Mouse (Mus musculus): ENCODE results near the gene Sox6.

Sox6 gene

GRCm38 (mm10) chr7:115985716-115986115 is 52.9 kb downstream of the Sox6 start:
- no peak for DNase-seq (ENCODE audit: low spot score)

- DNase-seq (ENCODE audit: low spot score), result no peak
These were observed 54.5 kb downstream of the Sox6 start for GRCm38 (mm10) chr7:115984076-115984475.

GRCm38 (mm10) chr7:115979813-115980512 is 58.6 kb downstream of the Sox6 start:
- DNase-seq (ENCODE audit: low spot score), result no peak

- DNase-seq (ENCODE audit: low spot score), result no peak
These were observed 64.1 kb downstream of the Sox6 start for GRCm38 (mm10) chr7:115974518-115974917.

- DNase-seq (ENCODE audit: low spot score), result no peak
These were observed 71.4 kb downstream of the Sox6 start for GRCm38 (mm10) chr7:115967186-115967585.

- DNase-seq (ENCODE audit: low spot score), result no peak
These were observed 72.4 kb downstream of the Sox6 start for GRCm38 (mm10) chr7:115966181-115966580.

- DNase-seq (ENCODE audit: low spot score), result no peak
These were observed 85.5 kb downstream of the Sox6 start for GRCm38 (mm10) chr7:115953046-115953445.

GRCm38 (mm10) chr7:115952235-115952634 is 86.4 kb downstream of the Sox6 start:
- DNase-seq (ENCODE audit: low spot score), result no peak

GRCm38 (mm10) chr7:115951689-115952088 is 86.9 kb downstream of the Sox6 start:
- no peak for DNase-seq (ENCODE audit: low spot score)

GRCm38 (mm10) chr7:115947916-115948315 is 90.7 kb downstream of the Sox6 start:
- no peak for DNase-seq (ENCODE audit: low spot score)

- DNase-seq (ENCODE audit: low spot score), result no peak
These were observed 92.0 kb downstream of the Sox6 start for GRCm38 (mm10) chr7:115946559-115946958.

- DNase-seq (ENCODE audit: low spot score), result no peak
These were observed 93.1 kb downstream of the Sox6 start for GRCm38 (mm10) chr7:115945516-115945915.

GRCm38 (mm10) chr7:115944250-115944649 is 94.3 kb downstream of the Sox6 start:
- no peak for DNase-seq (ENCODE audit: low spot score)

GRCm38 (mm10) chr7:115941766-115942165 is 96.8 kb downstream of the Sox6 start:
- DNase-seq (ENCODE audit: low spot score), result no peak

- no peak for DNase-seq (ENCODE audit: low spot score)
These were observed 99.3 kb downstream of the Sox6 start for GRCm38 (mm10) chr7:115939292-115939691.

- DNase-seq (ENCODE audit: low spot score), result no peak
These were observed 101.7 kb downstream of the Sox6 start for GRCm38 (mm10) chr7:115936908-115937307.

GRCm38 (mm10) chr7:115915338-115915737 is 123.3 kb downstream of the Sox6 start:
- DNase-seq (ENCODE audit: low spot score), result no peak

- no peak for DNase-seq (ENCODE audit: low spot score)
These were observed 128.3 kb downstream of the Sox6 start for GRCm38 (mm10) chr7:115910313-115910712.

GRCm38 (mm10) chr7:115904798-115905207 is 133.8 kb downstream of the Sox6 start:
- no peak for DNase-seq (ENCODE audit: low spot score)

- no peak for DNase-seq (ENCODE audit: low spot score)
These were observed 134.4 kb downstream of the Sox6 start for GRCm38 (mm10) chr7:115903931-115904797.

GRCm38 (mm10) chr7:115903368-115903767 is 135.2 kb downstream of the Sox6 start:
- DNase-seq (ENCODE audit: low spot score), result no peak

GRCm38 (mm10) chr7:115895831-115896230 is 142.8 kb downstream of the Sox6 start:
- DNase-seq (ENCODE audit: low spot score), result no peak

- DNase-seq (ENCODE audit: low spot score), result no peak
These were observed 143.4 kb downstream of the Sox6 start for GRCm38 (mm10) chr7:115895028-115895671.
